Mouse (Mus musculus) MEL (cell line): ENCODE measurements around the gene Iscu. TPM values are rescaled to one million over a fixed set of nuclear protein-coding genes. Genes with fewer than 3 reads are reported as not detected.

Experiments used
- DNase-seq: peaks from one replicate; pipeline ENCODE4 v3.0.0; 2011; ENCODE audit warnings: low read depth, low spot score
- H3K27ac ChIP-seq: 2 replicates; pipeline ENCODE4 v1.5.1; 2012; ENCODE audit warnings: low read depth, mild to moderate bottlenecking, control low read depth, low read length, moderate library complexity; ENCODE audit not compliant: control insufficient read depth
- H3K27me3 ChIP-seq, 2 experiments: fragments of 150-350 bp in 1 of 2; sonication (generic) in 1 of 2; 2 replicates each; pipeline ENCODE4 v1.6.1; 2012; ENCODE audit warnings: low read length in 2 of 2, mild to moderate bottlenecking in 2 of 2, improper control_type of control experiment in 1 of 2, moderate library complexity in 1 of 2; ENCODE audit not compliant: insufficient read depth in 2 of 2, control insufficient read depth in 1 of 2
- H3K36me3 ChIP-seq, 2 experiments: 2 replicates each; pipeline ENCODE4 v1.6.1; 2012 to 2014; ENCODE audit warnings: low read length in 2 of 2, improper control_type of control experiment in 1 of 2, inconsistent platforms in 1 of 2, mild to moderate bottlenecking in 1 of 2; ENCODE audit not compliant: insufficient read depth in 2 of 2, control insufficient read depth in 1 of 2
- H3K4me1 ChIP-seq, 2 experiments: fragments of 150-350 bp in 1 of 2; sonication (generic) in 1 of 2; 2 replicates each; pipeline ENCODE4 v1.6.1; 2012; ENCODE audit warnings: low read length in 2 of 2, improper control_type of control experiment in 1 of 2, mild to moderate bottlenecking in 1 of 2; ENCODE audit not compliant: insufficient read depth in 2 of 2, control insufficient read depth in 1 of 2
- H3K4me3 ChIP-seq, 2 experiments: fragments of 150-350 bp in 1 of 2; sonication (generic) in 1 of 2; 2 replicates each; pipeline ENCODE4 v1.5.1; 2012; ENCODE audit warnings: low read depth in 2 of 2, low read length in 2 of 2, mild to moderate bottlenecking in 2 of 2, moderate library complexity in 2 of 2, control low read depth in 1 of 2, improper control_type of control experiment in 1 of 2; ENCODE audit not compliant: control insufficient read depth in 1 of 2, insufficient read depth in 1 of 2
- H3K79me2 ChIP-seq: 2 replicates; pipeline ENCODE4 v1.6.1; 2012; ENCODE audit warnings: mild to moderate bottlenecking, low read length, moderate library complexity; ENCODE audit not compliant: control insufficient read depth, poor library complexity, insufficient read depth
- H3K9ac ChIP-seq: 2 replicates; pipeline ENCODE4 v1.6.1; 2012; ENCODE audit warnings: low read depth, mild to moderate bottlenecking, control low read depth, low read length, moderate library complexity; ENCODE audit not compliant: control insufficient read depth, poor library complexity, severe bottlenecking
- H3K9me3 ChIP-seq: fragments of 150-350 bp; sonication (generic); replicated peaks from 2 replicates; pipeline ENCODE4 v1.6.1; 2012; ENCODE audit warnings: mild to moderate bottlenecking, low read length, improper control_type of control experiment, moderate library complexity; ENCODE audit not compliant: insufficient read depth
- BHLHE40 ChIP-seq: IDR thresholded peaks from 2 replicates; pipeline ENCODE4 v1.6.1; 2012; ENCODE audit warnings: low read depth, mild to moderate bottlenecking, inconsistent platforms, low read length, improper control_type of control experiment, borderline replicate concordance
- CTCF ChIP-seq, 3 experiments: IDR thresholded peaks in 2 of 3; conservative IDR thresholded peaks in 1 of 3; 2 replicates each; pipeline ENCODE4 v1.5.1; 2011 to 2012; ENCODE audit warnings: low read length in 3 of 3, low read depth in 2 of 3, mild to moderate bottlenecking in 2 of 3, improper control_type of control experiment in 1 of 3, inconsistent platforms in 1 of 3, mixed read lengths in 1 of 3, moderate library complexity in 1 of 3; ENCODE audit not compliant: control insufficient read depth in 1 of 3, insufficient read depth in 1 of 3, poor library complexity in 1 of 3, severe bottlenecking in 1 of 3
- ELF1 ChIP-seq: IDR thresholded peaks from 2 replicates; pipeline ENCODE4 v1.6.1; 2014; ENCODE audit warnings: low read depth, mild to moderate bottlenecking, inconsistent platforms, low read length, improper control_type of control experiment, moderate library complexity
- EP300 ChIP-seq, 2 experiments: IDR thresholded peaks; 2 replicates each; pipeline ENCODE4 v1.6.1; 2011; ENCODE audit warnings: improper control_type of control experiment in 2 of 2, low read length in 2 of 2, low read depth in 1 of 2, mild to moderate bottlenecking in 1 of 2
- GABPA ChIP-seq: IDR thresholded peaks from 2 replicates; pipeline ENCODE4 v1.6.1; 2012; ENCODE audit warnings: low read depth, mild to moderate bottlenecking, inconsistent platforms, low read length, improper control_type of control experiment, moderate library complexity
- GATA1 ChIP-seq: IDR thresholded peaks from 2 replicates; pipeline ENCODE4 v1.6.1; 2011; ENCODE audit warnings: low read depth, low read length, improper control_type of control experiment
- HCFC1 ChIP-seq: IDR thresholded peaks from 2 replicates; pipeline ENCODE4 v1.6.1; 2012; ENCODE audit warnings: low read depth, mild to moderate bottlenecking, inconsistent platforms, low read length, improper control_type of control experiment, moderate library complexity
- JUND ChIP-seq: IDR thresholded peaks from 2 replicates; pipeline ENCODE4 v1.6.1; 2011; ENCODE audit warnings: low read depth, mild to moderate bottlenecking, improper control_type of control experiment, low read length
- KAT2A ChIP-seq: conservative IDR thresholded peaks from 2 replicates; pipeline ENCODE4 v1.6.1; 2012; ENCODE audit warnings: low read depth, low read length, improper control_type of control experiment, inconsistent platforms
- MAFK ChIP-seq: IDR thresholded peaks from 2 replicates; pipeline ENCODE4 v1.6.1; 2011; ENCODE audit warnings: low read depth, mild to moderate bottlenecking, low read length, improper control_type of control experiment, borderline replicate concordance
- MAZ ChIP-seq: IDR thresholded peaks from 2 replicates; pipeline ENCODE4 v1.6.1; 2012; ENCODE audit warnings: low read depth, mild to moderate bottlenecking, inconsistent platforms, low read length, improper control_type of control experiment
- MXI1 ChIP-seq: IDR thresholded peaks from 2 replicates; pipeline ENCODE4 v1.6.1; 2011; ENCODE audit warnings: mild to moderate bottlenecking, low read depth, low read length, improper control_type of control experiment
- MYB ChIP-seq: IDR thresholded peaks from 2 replicates; pipeline ENCODE4 v1.6.1; 2011; ENCODE audit warnings: mild to moderate bottlenecking, low read depth, low read length, improper control_type of control experiment
- MYC ChIP-seq: IDR thresholded peaks from 2 replicates; pipeline ENCODE4 v1.6.1; 2011; ENCODE audit warnings: low read depth, mild to moderate bottlenecking, low read length, improper control_type of control experiment, moderate library complexity
- NELFE ChIP-seq: IDR thresholded peaks from 2 replicates; pipeline ENCODE4 v1.6.1; 2011; ENCODE audit warnings: low read depth, low read length, improper control_type of control experiment
- NRF1 ChIP-seq: IDR thresholded peaks from 2 replicates; pipeline ENCODE4 v1.6.1; 2014; ENCODE audit warnings: low read depth, mild to moderate bottlenecking, inconsistent platforms, low read length, improper control_type of control experiment, moderate library complexity; ENCODE audit not compliant: poor library complexity, insufficient read depth, severe bottlenecking
- POLR2AphosphoS2 ChIP-seq: IDR thresholded peaks from 2 replicates; pipeline ENCODE4 v1.6.1; 2011; ENCODE audit warnings: low read length, improper control_type of control experiment
- POLR2AphosphoS5 ChIP-seq: IDR thresholded peaks from 2 replicates; pipeline ENCODE4 v1.6.1; 2012; ENCODE audit warnings: low read depth, borderline replicate concordance, mild to moderate bottlenecking, inconsistent platforms, low read length, moderate library complexity, mixed read lengths
- SIN3A ChIP-seq: IDR thresholded peaks from 2 replicates; pipeline ENCODE4 v1.6.1; 2012; ENCODE audit warnings: low read length, improper control_type of control experiment, inconsistent platforms
- SMC3 ChIP-seq: IDR thresholded peaks from 2 replicates; pipeline ENCODE4 v1.6.1; 2011; ENCODE audit warnings: low read depth, low read length, improper control_type of control experiment
- TCF12 ChIP-seq: IDR thresholded peaks from 2 replicates; pipeline ENCODE4 v1.6.1; 2014; ENCODE audit warnings: low read depth, mild to moderate bottlenecking, inconsistent platforms, low read length, improper control_type of control experiment, moderate library complexity
- USF2 ChIP-seq, 2 experiments: IDR thresholded peaks; 2 replicates each; pipeline ENCODE4 v1.6.1; 2011 to 2012; ENCODE audit warnings: improper control_type of control experiment in 2 of 2, low read length in 2 of 2, borderline replicate concordance in 1 of 2, inconsistent platforms in 1 of 2, low read depth in 1 of 2, mild to moderate bottlenecking in 1 of 2; ENCODE audit not compliant: insufficient read depth in 1 of 2
- ZKSCAN1 ChIP-seq: IDR thresholded peaks from 2 replicates; pipeline ENCODE4 v1.6.1; 2012; ENCODE audit warnings: low read depth, mild to moderate bottlenecking, inconsistent platforms, low read length, improper control_type of control experiment, moderate library complexity
- ZMIZ1 ChIP-seq: IDR thresholded peaks from 2 replicates; pipeline ENCODE4 v1.6.1; 2012; ENCODE audit warnings: low read depth, mild to moderate bottlenecking, inconsistent platforms, low read length, improper control_type of control experiment, moderate library complexity
- ZNF384 ChIP-seq: IDR thresholded peaks from 2 replicates; pipeline ENCODE4 v1.6.1; 2012; ENCODE audit warnings: low read depth, mild to moderate bottlenecking, inconsistent platforms, low read length, improper control_type of control experiment
- polyA plus RNA-seq, 2 experiments: library from polyadenylated mRNA; stranded (reverse) in 1 of 2; unstranded in 1 of 2; fragments of >175 nt in 1 of 2; fragments of >200 nt in 1 of 2; gene quantifications; 2 replicates each; pipeline versions ENCODE4 v1.2.1 to v1.2.4; 2012; ENCODE audit warnings: low replicate concordance in 2 of 2, low read depth in 1 of 2; ENCODE audit not compliant: insufficient read length in 2 of 2, insufficient read depth in 1 of 2, missing spikeins in 1 of 2
- total RNA-seq: library from RNA; depleted of rRNA; stranded (reverse); fragments of 300-350 nt; gene quantifications from 2 replicates; pipeline ENCODE4 v1.2.3, GENCODE M21; 2012

Iscu gene
- total and polyA plus RNA-seq, 3 experiments = 95.7 to 150 TPM; not detected in 1

DNA sequence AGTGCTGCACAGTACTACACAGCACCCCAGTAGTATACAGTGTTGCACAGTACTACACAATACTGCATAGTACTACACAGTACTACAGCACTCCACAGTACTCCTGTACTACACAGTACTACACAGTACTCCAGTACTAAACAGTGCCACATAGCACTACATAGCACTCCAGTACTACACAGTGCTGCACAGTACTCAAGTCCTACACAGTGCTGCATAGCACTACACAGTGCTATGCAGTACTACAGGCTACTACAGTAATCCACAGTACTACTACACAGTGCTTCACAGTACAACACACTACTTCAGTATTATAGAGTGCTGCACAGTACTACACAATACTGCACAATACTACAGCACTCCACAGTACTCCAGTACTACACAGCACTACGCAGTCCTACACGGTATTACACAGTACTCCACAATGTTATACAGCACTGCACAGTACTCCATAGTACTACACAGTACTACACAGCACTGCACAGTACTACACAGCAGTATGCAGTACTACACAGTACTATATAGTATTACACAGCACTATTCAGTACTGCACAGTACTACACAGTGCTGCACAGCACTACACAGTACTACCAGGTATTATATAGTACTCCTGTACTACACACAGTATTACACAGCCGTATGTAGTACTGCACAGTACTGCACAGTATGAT, 7.7 kb downstream of the Iscu start:
- Histone ChIP-seq H3K27me3 (no peaks in the 10 kb centered on the region), H3K4me3 (no peak overlapping the region), H3K36me3 (no peaks in the 10 kb centered on the region), H3K4me1 (0 out of 4 replicates have a peak, but pooled peaks cover 0 to 2% of the 10 kb centered on the region in 2 experiments), H3K9ac (no peak overlapping the region), H3K27ac (no peak overlapping the region), H3K79me2 (no peaks in the 10 kb centered on the region), H3K9me3 (no peaks in the 10 kb centered on the region)
- TF ChIP-seq MXI1 = no peak
- no peak for TF ChIP-seq CTCF (IDR thresholded peaks at IDR 0.05 in 2 of 3, conservative IDR thresholded peaks at IDR 0.05 in 1 of 3; ENCODE audit: control insufficient read depth in 1 of 3, insufficient read depth in 1 of 3, low read depth in 2 of 3, low read length in 3 of 3, poor library complexity in 1 of 3, severe bottlenecking in 1 of 3)
- no peak for TF ChIP-seq GATA1
- no peak for TF ChIP-seq ZKSCAN1
- no peak for TF ChIP-seq SMC3
- TF ChIP-seq MAFK = no peak
- no peak for DNase-seq

DNA sequence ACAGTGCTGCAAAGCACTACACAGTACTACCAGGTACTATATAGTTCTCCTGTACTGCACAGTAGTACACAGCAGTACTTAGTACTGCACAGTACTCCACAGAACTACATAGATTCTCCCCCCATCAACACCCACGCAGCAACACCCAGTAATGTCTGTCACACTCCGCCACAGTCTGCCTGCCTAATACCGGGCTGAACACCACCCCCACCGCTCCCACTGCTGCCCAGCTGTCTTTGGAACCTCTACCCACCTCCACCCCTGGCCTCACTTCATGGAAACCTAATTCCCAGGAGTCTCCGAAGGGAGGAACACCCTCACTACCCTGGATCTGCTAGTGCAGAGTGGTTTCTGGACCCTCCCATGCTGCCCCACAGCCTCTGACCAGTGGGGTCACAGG, 8.2 kb downstream of the Iscu start:
- DNase-seq = no peak
- H3K4me1 ChIP-seq = 0 out of 4 replicates have a peak, but pooled peaks cover 0 to 2% of the 10 kb centered on the region in 2 experiments
- H3K27ac ChIP-seq = no peak overlapping the region
- no peak for TF ChIP-seq ELF1
- no peaks in the 10 kb centered on the region for H3K9me3 ChIP-seq
- no peak overlapping the region for H3K9ac ChIP-seq
- H3K79me2 ChIP-seq = no peaks in the 10 kb centered on the region
- no peaks in the 10 kb centered on the region for H3K27me3 ChIP-seq
- no peaks in the 10 kb centered on the region for H3K36me3 ChIP-seq
- no peak overlapping the region for H3K4me3 ChIP-seq

DNA sequence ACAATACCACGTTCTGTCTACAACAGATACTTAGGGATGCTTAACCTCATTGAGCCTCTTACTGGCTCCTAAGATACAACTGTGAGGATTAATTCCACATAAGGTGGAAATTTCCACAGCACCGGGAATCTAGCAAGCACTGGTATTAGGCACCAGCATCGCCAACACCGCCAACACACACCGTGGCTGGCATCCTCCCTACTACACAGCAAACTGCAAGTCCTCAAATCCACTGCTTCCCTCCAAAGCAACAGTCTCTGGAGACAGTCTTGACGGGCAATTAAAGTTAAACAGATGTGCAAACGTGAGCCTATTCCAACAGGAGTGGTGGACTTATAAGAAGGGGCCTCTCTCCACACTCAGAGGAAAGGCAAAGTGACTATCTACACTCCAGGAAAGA, 8.7 kb downstream of the Iscu start:
- no peaks in the 10 kb centered on the region for H3K9me3 ChIP-seq
- no peaks in the 10 kb centered on the region for H3K36me3 ChIP-seq
- H3K4me1 ChIP-seq = no peaks in the 10 kb centered on the region
- no peak for DNase-seq
- no peaks in the 10 kb centered on the region for H3K79me2 ChIP-seq
- no peak overlapping the region for H3K9ac ChIP-seq
- H3K27me3 ChIP-seq = no peaks in the 10 kb centered on the region
- H3K27ac ChIP-seq = no peak overlapping the region
- TF ChIP-seq ZMIZ1 (no peak), USF2 (IDR thresholded peaks at IDR 0.05; ENCODE audit: borderline replicate concordance in 1 of 2, insufficient read depth in 1 of 2, low read depth in 1 of 2, low read length in 2 of 2) (no peak), SIN3A (no peak), JUND (no peak), ZNF384 (no peak), POLR2AphosphoS2 (no peak), EP300 (IDR thresholded peaks at IDR 0.05; ENCODE audit: low read depth in 1 of 2, low read length in 2 of 2) (no peak), NRF1 (no peak), POLR2AphosphoS5 (no peak), MYC (no peak), NELFE (no peak), GABPA (no peak), MAZ (no peak), BHLHE40 (no peak), KAT2A (no peak), MYB (no peak), HCFC1 (no peak), TCF12 (no peak)
- TF ChIP-seq, all 39 proteins: peak for 0
- no peak overlapping the region for H3K4me3 ChIP-seq
